Mouse (Mus musculus) heart, postnatal 0 days (tissue): Measurements from ENCODE around the gene Dcdc2b.

Experiments used
- CTCF ChIP-seq: IDR thresholded peaks from 2 replicates; pipeline ENCODE4 v1.5.1; 2016; ENCODE audit warnings: antibody characterized with exemption, control low read depth, low read depth
- EP300 ChIP-seq: IDR thresholded peaks from 2 replicates; pipeline ENCODE4 v1.6.1; 2016; ENCODE audit warnings: antibody characterized with exemption, low read depth

GRCm38 (mm10) chr4:129621283-129621841 is 7.3 kb upstream of the Dcdc2b start:
- TF ChIP-seq CTCF (no peak), EP300 (peak; percentile 25; the same call in 1 of the 2 replicates)
